Mouse (Mus musculus) right cerebral cortex, postnatal 36 days (tissue): Measurements from ENCODE around the gene Sall1.

Experiments
- DNase-seq, 2 experiments: peaks; one replicate each; pipeline ENCODE4 v3.0.0; 2022; ENCODE audit warnings: low spot score in 2 of 2, mixed read lengths in 1 of 2

Sall1 gene

DNA sequence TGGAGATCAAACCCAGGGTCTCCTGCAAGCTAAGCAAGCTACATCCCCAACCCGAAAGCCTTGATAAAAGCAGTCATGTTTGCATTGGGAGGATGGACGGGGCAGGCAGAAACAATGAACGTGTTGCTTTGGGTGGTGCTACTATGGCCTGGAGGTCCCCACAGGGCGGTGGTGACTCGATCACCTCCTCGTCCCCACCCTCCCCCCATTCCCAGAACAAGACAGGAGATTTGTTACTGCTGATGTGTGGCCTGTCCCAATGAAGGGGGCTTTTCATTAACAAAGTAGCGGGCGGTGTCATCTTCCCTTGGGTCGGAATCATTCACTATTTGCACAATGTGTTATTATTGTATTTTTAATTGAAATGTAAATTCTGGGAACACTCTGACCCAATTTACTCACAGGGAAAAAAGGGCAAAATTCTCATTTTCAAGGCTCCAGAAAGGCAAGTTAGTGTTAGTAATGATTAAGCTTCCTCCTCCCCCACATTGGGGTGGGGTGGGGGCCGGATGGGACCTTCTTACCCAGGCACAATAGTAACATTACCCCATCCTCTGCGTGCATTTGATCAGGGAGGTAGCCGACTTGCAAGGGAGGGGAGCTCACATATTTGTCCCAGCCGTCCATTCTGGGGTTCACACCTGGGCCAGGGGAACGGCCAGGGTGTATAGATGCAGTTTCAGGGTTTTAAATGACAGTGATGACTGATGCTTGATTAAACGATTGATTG is 52.0 kb downstream of the Sall1 start:
- DNase-seq, result no peak

DNA sequence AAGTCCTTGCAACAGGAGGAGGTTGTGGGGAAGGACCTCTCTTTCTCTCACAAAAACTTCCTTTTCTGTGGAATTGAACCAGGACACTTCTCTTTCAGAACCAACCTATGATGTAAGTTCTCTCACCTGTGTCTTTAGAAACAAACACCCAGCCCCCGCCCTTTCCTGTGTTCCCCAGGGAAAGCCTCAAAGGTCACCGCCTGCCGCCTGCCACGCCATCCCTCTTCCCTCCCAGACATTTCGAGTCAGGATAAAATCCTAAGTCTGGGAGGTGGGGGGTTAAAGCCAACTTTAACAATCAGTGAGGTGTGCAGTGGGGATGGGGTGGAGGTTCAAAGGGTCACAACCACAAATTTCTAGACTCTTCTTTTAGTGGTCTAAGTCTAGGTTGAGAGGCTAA is 52.8 kb downstream of the Sall1 start:
- no peak for DNase-seq

DNA sequence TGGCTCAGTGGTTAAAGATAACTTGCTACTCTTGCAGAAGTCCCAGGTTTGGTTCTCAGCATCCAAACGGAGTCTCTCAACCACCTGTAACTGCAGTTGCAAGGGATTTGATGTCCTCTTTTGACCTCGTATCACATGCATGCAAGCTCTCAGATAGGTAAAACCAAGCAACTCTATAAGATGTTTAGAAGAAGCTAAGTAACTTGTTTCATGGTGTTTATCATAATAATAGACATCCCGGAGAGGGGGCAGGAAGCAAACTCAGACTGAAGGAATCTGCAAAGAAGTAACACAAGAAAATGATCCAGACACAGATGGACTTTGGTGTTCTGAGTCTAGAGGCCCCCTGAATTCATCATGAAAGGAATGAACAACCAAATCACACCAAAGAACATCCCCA is 55.0 kb downstream of the Sall1 start:
- no peak for DNase-seq

DNA sequence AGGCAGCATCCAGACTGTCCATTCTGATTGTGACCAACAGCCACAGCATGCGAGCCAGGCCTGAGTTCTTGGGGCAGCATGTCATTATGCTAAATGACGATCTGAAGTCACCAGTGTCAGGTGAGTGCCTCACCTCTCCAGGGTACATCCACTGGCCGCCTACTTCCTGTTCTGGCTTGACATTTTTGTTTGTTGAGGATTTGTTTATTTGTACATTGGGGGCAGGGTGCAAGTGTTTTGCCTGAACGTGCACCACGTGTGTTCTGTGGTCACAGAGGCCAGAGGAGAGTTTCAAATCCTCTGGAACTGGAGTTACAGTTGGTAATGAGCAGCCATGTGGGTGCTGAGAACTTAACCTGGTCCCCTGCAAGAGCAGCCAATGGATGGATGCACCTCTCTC is 60.5 kb downstream of the Sall1 start:
- no peak for DNase-seq
